Mouse (Mus musculus) erythroblast, embryonic 14.5 days (primary cell): ENCODE results near the gene Slc8b1.

ENCODE experiments used
- GATA1 ChIP-seq: IDR thresholded peaks from 2 replicates; pipeline ENCODE4 v1.6.1; 2012; ENCODE audit warnings: low read length, inconsistent platforms, mixed read lengths
- TAL1 ChIP-seq: IDR thresholded peaks from 3 replicates; pipeline ENCODE4 v1.6.1; 2012; ENCODE audit warnings: low read length, inconsistent platforms, mixed read lengths

GRCm38 (mm10) chr5:120524736-120525135 lies 13.8 kb downstream of the Slc8b1 start:
- TF ChIP-seq GATA1 (no peak), TAL1 (no peak)
